Mouse (Mus musculus): ENCODE measurements around the gene Slc9b1.

DNA sequence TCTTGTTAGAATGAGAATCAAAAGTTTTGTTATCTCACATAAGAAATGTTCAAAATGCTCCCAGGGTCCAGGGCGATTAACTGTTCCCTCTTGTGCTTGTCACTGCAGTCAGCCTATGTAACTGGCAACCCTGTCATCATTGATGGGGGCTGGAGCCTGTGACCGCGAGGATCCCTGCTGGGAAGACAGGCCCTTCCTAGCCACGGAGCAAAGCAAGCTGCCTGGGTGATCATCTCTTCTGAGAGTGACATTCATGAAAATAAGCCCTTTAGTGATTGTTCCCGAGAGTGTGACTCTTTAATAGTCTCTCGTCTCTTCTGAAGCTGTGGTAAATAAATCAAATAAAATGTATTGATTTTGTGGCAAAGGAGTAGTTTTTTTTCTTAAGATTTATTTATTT lies 43.8 kb upstream of the Slc9b1 start:
- TF ChIP-seq POLR2A (IDR thresholded peaks at IDR 0.05; ENCODE audit: control insufficient read depth, low read depth, low read length) (no peak), CTCF (IDR thresholded peaks at IDR 0.05; ENCODE audit: control insufficient read depth, insufficient read depth, insufficient replicate concordance, low read depth, low read length) (no peak)
